In the genomic region with DNA sequence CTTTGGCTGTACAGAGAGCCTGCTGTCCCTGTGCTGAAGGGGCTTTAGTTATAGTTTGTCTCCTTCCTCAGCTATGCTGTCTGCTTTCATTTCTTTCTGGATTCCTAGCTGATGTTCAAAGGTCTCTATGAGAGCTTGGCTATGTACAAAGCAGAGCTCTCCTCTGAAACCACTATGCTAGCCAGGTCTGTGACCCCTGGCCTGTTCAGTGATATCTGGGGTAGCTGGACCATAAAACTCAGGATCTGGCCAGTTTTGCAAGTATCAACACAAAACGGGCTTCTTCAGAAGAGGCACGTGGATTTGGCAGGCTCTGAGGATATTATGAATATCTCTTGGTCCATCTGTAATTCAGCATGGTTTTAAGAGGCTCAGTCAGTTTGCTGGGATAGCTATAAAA, we compare ENCODE assay signal across 26 mouse cellular contexts. TPM values are rescaled to one million over a fixed set of nuclear protein-coding genes. Genes with fewer than 3 reads are reported as not detected.
"Had no signal": no experiment of that assay in that cellular context is flagged by ENCODE, and none has a peak within 500 bp of the region (broad histone marks: within the 10 kb centered on the region; RNA-seq: fewer than 3 reads in every experiment).

No protein-coding gene starts in this region.

- H3K27me3 ChIP-seq: hindbrain, embryonic 15.5 days; limb, embryonic 13.5 days; liver, embryonic 12.5 days; liver, embryonic 15.5 days; lung, embryonic 15.5 days; neural tube, embryonic 12.5 days; neural tube, embryonic 15.5 days had no signal

- H3K4me2 ChIP-seq: hindbrain, embryonic 15.5 days; limb, embryonic 13.5 days; liver, embryonic 12.5 days; liver, embryonic 15.5 days; lung, embryonic 15.5 days; neural tube, embryonic 12.5 days; neural tube, embryonic 15.5 days had no signal

- DNase-seq: layer of hippocampus, adult 9-11 months; liver; lung, adult 18-20 months; lung, postnatal 10 days; lung, postnatal 36 days; midbrain, embryonic 14.5 days; right cerebral cortex, adult 18-20 months; right cerebral cortex, postnatal 14 days; right cerebral cortex, postnatal 4 days; thymus, adult 2 months; thymus, postnatal 14 days; thymus, postnatal 4 days had no signal

- H3K36me3 ChIP-seq: hindbrain, embryonic 15.5 days; limb, embryonic 10.5 days; limb, embryonic 13.5 days; liver, embryonic 12.5 days; liver, embryonic 15.5 days; lung, embryonic 15.5 days; midbrain, embryonic 10.5 days; neural tube, embryonic 12.5 days; neural tube, embryonic 15.5 days had no signal

- H3K9me3 ChIP-seq: hindbrain, embryonic 15.5 days; limb, embryonic 10.5 days; limb, embryonic 13.5 days; liver, embryonic 12.5 days; liver, embryonic 15.5 days; lung, embryonic 15.5 days; midbrain, embryonic 10.5 days; neural tube, embryonic 12.5 days; neural tube, embryonic 15.5 days had no signal

- ATAC-seq: intestine, postnatal 0 days; liver, embryonic 12.5 days had no signal

- H3K4me3 ChIP-seq: hindbrain, embryonic 15.5 days; layer of hippocampus, adult 2 months; limb, embryonic 10.5 days; limb, embryonic 13.5 days; liver, embryonic 12.5 days; liver, embryonic 15.5 days; lung, embryonic 15.5 days; megakaryocyte, embryonic 14.5 days; midbrain, embryonic 10.5 days; neural tube, embryonic 12.5 days; neural tube, embryonic 15.5 days had no signal

- H3K4me1 ChIP-seq: hindbrain, embryonic 15.5 days; liver, embryonic 12.5 days; liver, embryonic 15.5 days; neural tube, embryonic 12.5 days had no signal

- H3K9ac ChIP-seq: hindbrain, embryonic 15.5 days; limb, embryonic 13.5 days; liver, embryonic 12.5 days; liver, embryonic 15.5 days; lung, embryonic 15.5 days; neural tube, embryonic 12.5 days; neural tube, embryonic 15.5 days had no signal

- H3K27ac ChIP-seq: hindbrain, embryonic 15.5 days; layer of hippocampus, adult 2 months; limb, embryonic 10.5 days; limb, embryonic 13.5 days; liver, embryonic 12.5 days; liver, embryonic 15.5 days; lung, embryonic 15.5 days; midbrain, embryonic 10.5 days; neural tube, embryonic 12.5 days; neural tube, embryonic 15.5 days; stomach, postnatal 0 days had no signal

RNA-seq across cellular contexts. Expression of a gene that starts 22.2 kb away (rescaled TPM):
- total RNA-seq: layer of hippocampus, postnatal 25 days had no signal
- polyA plus RNA-seq: midbrain, embryonic 14.5 days had no signal
